7 mouse cellular contexts compared by ENCODE assay signal in genomic region chr11:121421553-121422173, GRCm38 (mm10). TPM values are rescaled to one million over a fixed set of nuclear protein-coding genes. Genes with fewer than 3 reads are reported as not detected.
DNase-seq lines count a peak whose midpoint lies in the region; ATAC-seq and TF ChIP-seq lines count a peak whose summit lies in the region.

No protein-coding gene starts in this region.

- no peak for TF ChIP-seq EP300 in CH12.LX (IDR thresholded peaks at IDR 0.05; ENCODE audit: low read length)
- no peak for TF ChIP-seq EP300 in liver, embryonic 14.5 days (IDR thresholded peaks at IDR 0.05; ENCODE audit: low read depth)

- intact Hi-C loops in gastrocnemius, postnatal 14 days (cut with DNase I; ENCODE audit: low total_unique reads), result no loop called here

- H3K4me3 ChIP-seq in C2C12 (ENCODE audit: insufficient read depth, poor library complexity, severe bottlenecking) (peak overlapping the region; percentile 74), CH12.LX (replicated peaks in 1 of 3; ENCODE audit: low read depth in 2 of 3, low read length in 2 of 3, poor library complexity in 1 of 3) (peak overlapping the region; percentile 77 to 89 (median 88))
- H3K4me3 ChIP-seq in forebrain, embryonic 14.5 days (ENCODE audit: low read depth, low read length), result peak overlapping the region; percentile 70
- H3K4me3 ChIP-seq in liver, embryonic 14.5 days (ENCODE audit: insufficient read depth in 1 of 2, low read depth in 2 of 2, low read length in 2 of 2), result peak overlapping the region; percentile 87 to 93
- peak overlapping the region; percentile 73 for H3K4me3 ChIP-seq in olfactory bulb, adult 2 months (ENCODE audit: insufficient read depth, low read depth, low read length)

- H3ac ChIP-seq in C2C12 (ENCODE audit: control insufficient read depth, insufficient read length, low read depth), result peak overlapping the region; percentile 67

- TF ChIP-seq CTCF in C2C12 (IDR thresholded peaks at IDR 0.05; ENCODE audit: control insufficient read depth, insufficient read depth, insufficient read length) (no peak), CH12.LX (conservative IDR thresholded peaks at IDR 0.05 in 1 of 2, IDR thresholded peaks at IDR 0.05 in 1 of 2; ENCODE audit: low read depth in 2 of 2, low read length in 2 of 2) (no peak)
- no peak for TF ChIP-seq CTCF in liver, embryonic 14.5 days (IDR thresholded peaks at IDR 0.05; ENCODE audit: low read depth)
- no peak for TF ChIP-seq CTCF in olfactory bulb, adult 2 months (IDR thresholded peaks at IDR 0.05; ENCODE audit: insufficient read depth, low read depth, low read length)

- peak overlapping the region; percentile 99 for H3K4me2 ChIP-seq in CH12.LX (ENCODE audit: insufficient read depth, low read depth, poor library complexity, severe bottlenecking)
- H3K4me2 ChIP-seq in forebrain, embryonic 14.5 days (ENCODE audit: low read length), result peak overlapping the region; percentile 64
- peak overlapping the region; percentile 84 for H3K4me2 ChIP-seq in liver, embryonic 14.5 days (ENCODE audit: low read depth)

- peak overlapping the region; percentile 77 for H3K9ac ChIP-seq in CH12.LX (ENCODE audit: insufficient read depth, low read depth)
- H3K9ac ChIP-seq in forebrain, embryonic 14.5 days (ENCODE audit: low read length), result peak overlapping the region; percentile 77
- H3K9ac ChIP-seq in liver, embryonic 14.5 days (replicated peaks), result peak overlapping the region; percentile 93

- TF ChIP-seq RAD21 in CH12.LX (IDR thresholded peaks at IDR 0.05; ENCODE audit: low read depth, low read length), result no peak

- ATAC-seq in forebrain, embryonic 14.5 days, result peak; percentile 65
- peak; percentile 68 for ATAC-seq in liver, embryonic 14.5 days (ENCODE audit: insufficient read depth)

- H3K9me3 ChIP-seq in CH12.LX (replicated peaks; ENCODE audit: low read length), result no peaks in the 10 kb centered on the region
- H3K9me3 ChIP-seq in forebrain, embryonic 14.5 days (replicated peaks; ENCODE audit: control insufficient read depth, low read length), result no peaks in the 10 kb centered on the region
- H3K9me3 ChIP-seq in liver, embryonic 14.5 days (ENCODE audit: control insufficient read depth, low read length), result no peaks in the 10 kb centered on the region

- in situ Hi-C loops in CH12.LX (cut with MboI; ENCODE audit: low pct_ligation_motif_present, low pct_unique_long_range_greater_than_20kb, low sequenced_read_pairs), result no loop called here

- dilution Hi-C loops in CH12.LX (cut with MboI; ENCODE audit: extremely low pct_ligation_motif_present, extremely low pct_unique_long_range_greater_than_20kb, low sequenced_read_pairs), result no loop called here

- DNase-seq in CH12.LX (ENCODE audit: extremely low read depth), result peak; percentile 5
- DNase-seq in forebrain, embryonic 14.5 days (ENCODE audit: low spot score), result peak; percentile 14
- no peak for DNase-seq in liver, embryonic 14.5 days (ENCODE audit: low read depth in 3 of 3, low spot score in 3 of 3)
- no peak for DNase-seq in gastrocnemius, postnatal 14 days
- DNase-seq in adrenal gland, adult 8-10 months, result no peak

- TF ChIP-seq POLR2A in CH12.LX (IDR thresholded peaks at IDR 0.05; ENCODE audit: low read depth, low read length), result no peak
- TF ChIP-seq POLR2A in olfactory bulb, adult 2 months (IDR thresholded peaks at IDR 0.05; ENCODE audit: insufficient read depth, low read depth, low read length), result no peak

- H3K4me1 ChIP-seq in CH12.LX (ENCODE audit: control insufficient read depth in 1 of 2, insufficient read depth in 2 of 2), result peaks cover 2 to 16% of the 10 kb centered on the region in 2 experiments
- H3K4me1 ChIP-seq in forebrain, embryonic 14.5 days (ENCODE audit: control insufficient read depth, insufficient read depth, low read length), result 0 out of 2 replicates have a peak, but pooled peaks cover 5% of the 10 kb centered on the region
- H3K4me1 ChIP-seq in liver, embryonic 14.5 days (replicated peaks; ENCODE audit: control insufficient read depth in 2 of 2, insufficient read depth in 2 of 2, low read length in 1 of 2), result peaks cover 19 to 29% of the 10 kb centered on the region in 2 experiments
- H3K4me1 ChIP-seq in olfactory bulb, adult 2 months (ENCODE audit: control insufficient read depth, insufficient read depth, low read length), result peaks cover 8% of the 10 kb centered on the region

- H3K27me3 ChIP-seq in C2C12 (ENCODE audit: control insufficient read depth, insufficient read depth, insufficient read length) (no peaks in the 10 kb centered on the region), CH12.LX (replicated peaks) (no peaks in the 10 kb centered on the region)
- no peaks in the 10 kb centered on the region for H3K27me3 ChIP-seq in forebrain, embryonic 14.5 days (replicated peaks; ENCODE audit: control insufficient read depth, insufficient read depth, low read length)
- H3K27me3 ChIP-seq in liver, embryonic 14.5 days (ENCODE audit: control insufficient read depth, insufficient read depth, low read length), result no peaks in the 10 kb centered on the region

- WGBS in forebrain, embryonic 14.5 days, result 1% methylated on average over 28 of the region's 28 CpGs
- WGBS in liver, embryonic 14.5 days (ENCODE audit: insufficient replicate concordance), result under 1% methylated on average over 28 of the region's 28 CpGs
- WGBS in olfactory bulb, adult 2 months, result under 1% methylated on average over 28 of the region's 28 CpGs

- H3K36me3 ChIP-seq in C2C12 (ENCODE audit: control insufficient read depth, insufficient read depth) (no peaks in the 10 kb centered on the region), CH12.LX (replicated peaks in 1 of 2; ENCODE audit: control insufficient read depth in 1 of 2, insufficient read depth in 1 of 2, low read length in 1 of 2) (peaks cover 0 to 13% of the 10 kb centered on the region in 2 experiments)
- H3K36me3 ChIP-seq in forebrain, embryonic 14.5 days (ENCODE audit: control insufficient read depth, insufficient read depth, low read length), result no peaks in the 10 kb centered on the region
- H3K36me3 ChIP-seq in liver, embryonic 14.5 days (replicated peaks; ENCODE audit: control insufficient read depth, insufficient read depth, low read depth), result peaks cover 26% of the 10 kb centered on the region

- no peaks in the 10 kb centered on the region for H3K79me3 ChIP-seq in C2C12 (ENCODE audit: low read depth)

- H3K27ac ChIP-seq in CH12.LX (ENCODE audit: insufficient read depth, low read depth), result no peak overlapping the region
- no peak overlapping the region for H3K27ac ChIP-seq in forebrain, embryonic 14.5 days (ENCODE audit: low read depth, low read length)
- peak overlapping the region; percentile 61 for H3K27ac ChIP-seq in liver, embryonic 14.5 days
- H3K27ac ChIP-seq in olfactory bulb, adult 2 months (ENCODE audit: insufficient read depth, low read depth, low read length), result peak overlapping the region; percentile 18; the same call in 1 of the 2 replicates

- H3K79me2 ChIP-seq in C2C12 (ENCODE audit: control insufficient read depth, insufficient read depth), result no peaks in the 10 kb centered on the region
- no peaks in the 10 kb centered on the region for H3K79me2 ChIP-seq in CH12.LX (replicated peaks; ENCODE audit: control insufficient read depth, extremely low read depth, insufficient read depth, poor library complexity, severe bottlenecking)

RNA-seq across cellular contexts. Expression of gene Fn3krp, which starts 0.5 kb away (rescaled TPM):
- polyA plus RNA-seq in C2C12 (2012; fragmentation: generic; extraction: Trizol) (5.3 TPM), CH12.LX (2012; ENCODE audit: insufficient read length, low read depth) (3.6 and 3.8 TPM in 2 replicates)
- total RNA-seq in CH12.LX (2012; rRNA removed) (9.8 and 11.2 TPM in 2 replicates), CH12.LX (2014; rRNA removed) (9.7 and 11.2 TPM in 2 replicates)
- 7.2 and 7.5 TPM in 2 replicates for polyA plus RNA-seq in forebrain, embryonic 14.5 days (2014; fragmentation: Nextera tagmentation; extraction: Ambion mirVana)
- 19.9 and 24.4 TPM in 2 replicates for polyA plus RNA-seq in liver, embryonic 14.5 days (2012; rRNA removed)
- polyA plus RNA-seq in liver, embryonic 14.5 days (2014; fragmentation: Nextera tagmentation; extraction: Ambion mirVana), result 23.5 and 24.2 TPM in 2 replicates
- polyA plus RNA-seq in olfactory bulb, adult 2 months (2012; ENCODE audit: insufficient read depth, insufficient read length, low replicate concordance, missing spikeins), result not detected in 2 replicates
- total RNA-seq in gastrocnemius, postnatal 14 days (2021), result 1 to 10 TPM; 4.4 to 5.1 TPM
- 10 to 100 TPM; 19.1 to 27.6 (median 21.9) TPM for total RNA-seq in adrenal gland, adult 8-10 months (2022)

RNA-seq across cellular contexts. Expression of gene Fn3k, which starts 13.1 kb away (rescaled TPM):
- polyA plus RNA-seq in C2C12 (2012; fragmentation: generic; extraction: Trizol) (0.04 TPM), CH12.LX (2012; ENCODE audit: insufficient read length, low read depth) (not detected in 2 replicates)
- total RNA-seq in CH12.LX (2012; rRNA removed) (0.04 TPM in 1 of 2 replicates, not detected in the other), CH12.LX (2014; rRNA removed) (not detected in 2 replicates)
- 2.6 and 3.4 TPM in 2 replicates for polyA plus RNA-seq in forebrain, embryonic 14.5 days (2014; fragmentation: Nextera tagmentation; extraction: Ambion mirVana)
- 34.9 and 39.9 TPM in 2 replicates for polyA plus RNA-seq in liver, embryonic 14.5 days (2012; rRNA removed)
- 49.9 and 51.4 TPM in 2 replicates for polyA plus RNA-seq in liver, embryonic 14.5 days (2014; fragmentation: Nextera tagmentation; extraction: Ambion mirVana)
- not detected in 2 replicates for polyA plus RNA-seq in olfactory bulb, adult 2 months (2012; ENCODE audit: insufficient read depth, insufficient read length, low replicate concordance, missing spikeins)
- total RNA-seq in gastrocnemius, postnatal 14 days (2021), result 1 to 10 TPM; 6.7 to 7.8 TPM
- total RNA-seq in adrenal gland, adult 8-10 months (2022), result 1 to 10 TPM; 5.6 to 8.9 (median 6.3) TPM

RNA-seq across cellular contexts. Expression of gene Tbcd, which starts 30.1 kb away (rescaled TPM):
- polyA plus RNA-seq in C2C12 (2012; fragmentation: generic; extraction: Trizol), result 69.2 TPM
- 85.6 and 86.7 TPM in 2 replicates for total RNA-seq in CH12.LX (2012; rRNA removed)
- 57.7 and 62.1 TPM in 2 replicates for total RNA-seq in CH12.LX (2014; rRNA removed)
- 70.4 and 73.3 TPM in 2 replicates for polyA plus RNA-seq in CH12.LX (2012; ENCODE audit: insufficient read length, low read depth)
- 33.8 and 42.5 TPM in 2 replicates for polyA plus RNA-seq in forebrain, embryonic 14.5 days (2014; fragmentation: Nextera tagmentation; extraction: Ambion mirVana)
- 15.0 and 20.4 TPM in 2 replicates for polyA plus RNA-seq in liver, embryonic 14.5 days (2012; rRNA removed)
- 15.6 and 17.2 TPM in 2 replicates for polyA plus RNA-seq in liver, embryonic 14.5 days (2014; fragmentation: Nextera tagmentation; extraction: Ambion mirVana)
- not detected in 2 replicates for polyA plus RNA-seq in olfactory bulb, adult 2 months (2012; ENCODE audit: insufficient read depth, insufficient read length, low replicate concordance, missing spikeins)
- total RNA-seq in gastrocnemius, postnatal 14 days (2021), result 10 to 100 TPM; 13.6 to 14.1 TPM
- total RNA-seq in adrenal gland, adult 8-10 months (2022), result 10 to 100 TPM; 44.5 to 48.1 (median 46.8) TPM

RNA-seq across cellular contexts. Expression of gene Rab40b, which starts 33.6 kb away (rescaled TPM):
- polyA plus RNA-seq in C2C12 (2012; fragmentation: generic; extraction: Trizol) (0.41 TPM), CH12.LX (2012; ENCODE audit: insufficient read length, low read depth) (not detected in 2 replicates)
- total RNA-seq in CH12.LX (2012; rRNA removed) (not detected in 2 replicates), CH12.LX (2014; rRNA removed) (not detected in 2 replicates)
- 7.2 and 9.0 TPM in 2 replicates for polyA plus RNA-seq in forebrain, embryonic 14.5 days (2014; fragmentation: Nextera tagmentation; extraction: Ambion mirVana)
- polyA plus RNA-seq in liver, embryonic 14.5 days (2012; rRNA removed), result 0.14 and 0.30 TPM in 2 replicates
- 0.21 and 0.55 TPM in 2 replicates for polyA plus RNA-seq in liver, embryonic 14.5 days (2014; fragmentation: Nextera tagmentation; extraction: Ambion mirVana)
- not detected in 2 replicates for polyA plus RNA-seq in olfactory bulb, adult 2 months (2012; ENCODE audit: insufficient read depth, insufficient read length, low replicate concordance, missing spikeins)
- 10 to 100 TPM; 14.7 to 20.5 TPM for total RNA-seq in gastrocnemius, postnatal 14 days (2021)
- 1 to 10 TPM; 7.6 to 9.6 (median 8.6) TPM for total RNA-seq in adrenal gland, adult 8-10 months (2022)

Comparison
In these comparisons a context has a peak if more than half of its experiments do, and no peak if none do; other contexts are left out.
1. DNase-seq: peak in CH12.LX (single experiment) and forebrain, embryonic 14.5 days (single experiment); none in liver, embryonic 14.5 days (0 of 3), gastrocnemius, postnatal 14 days (single experiment) and adrenal gland, adult 8-10 months (single experiment).
2. H3K27ac ChIP-seq: peak in liver, embryonic 14.5 days (single experiment) and olfactory bulb, adult 2 months (single experiment); none in CH12.LX (single experiment) and forebrain, embryonic 14.5 days (single experiment).
3. Peak in every context shown above with its lines, with median percentiles within 50 percentile points of each other: H3K4me3 ChIP-seq, H3K4me2 ChIP-seq and H3K9ac ChIP-seq.